Mouse (Mus musculus) heart, postnatal 10 days (tissue): ENCODE measurements around the gene Dtx1. TPM values are rescaled to one million over a fixed set of nuclear protein-coding genes. Genes with fewer than 3 reads are reported as not detected.
A peak's percentile ranks its signal among the peaks of the same experiment; 100 is the strongest.

Experiments
- DNase-seq, 2 experiments: peaks; one replicate each; pipeline ENCODE4 v3.0.0; 2021
- intact Hi-C: fragments of 180-260 bp; cut with DNase I; formaldehyde crosslinking; loops from one replicate; pipeline ENCODE4 v1.15.1; 2025
- total RNA-seq, 2 experiments: library from RNA; stranded (reverse); gene quantifications; 2 replicates each; pipeline ENCODE4 v1.2.3; 2021

Gene Dtx1
- total RNA-seq, 2 experiments from 2014 or later = 0.99 to 1.5 TPM

- intact Hi-C loops = no loop called here
These were observed 30.8 kb downstream of the Dtx1 start for GRCm38 (mm10) chr5:120680918-120681317.

GRCm38 (mm10) chr5:120679676-120680555, 31.8 kb downstream of the Dtx1 start:
- intact Hi-C loops = loop anchor here (1.0 kb wide), 2 partner anchors 34 to 66 kb away; no protein-coding TSS in a partner anchor
- DNase-seq = peak; percentile 84 to 85

More at GRCm38 (mm10) chr5:120680918-120681317, 30.8 kb downstream of the Dtx1 start:
- DNase-seq = no peak

- DNase-seq = no peak
- intact Hi-C loops = no loop called here
These were observed 34.2 kb downstream of the Dtx1 start for GRCm38 (mm10) chr5:120677516-120677915.

- intact Hi-C loops = loop anchor here (5.0 kb wide), 1 partner anchor 167 kb away; no protein-coding TSS in a partner anchor
- DNase-seq = no peak
These were observed 37.2 kb downstream of the Dtx1 start for GRCm38 (mm10) chr5:120674229-120675145.

- intact Hi-C loops = loop anchor here (1.0 to 5.0 kb wide), 2 partner anchors 53 to 166 kb away; no protein-coding TSS in a partner anchor
- DNase-seq = peak; percentile 60 to 78
These were observed 38.1 kb downstream of the Dtx1 start for GRCm38 (mm10) chr5:120673626-120674025.

GRCm38 (mm10) chr5:120671865-120672264, 39.9 kb downstream of the Dtx1 start:
- DNase-seq = no peak
- intact Hi-C loops = loop anchor here (5.0 kb wide), 1 partner anchor 165 kb away; no protein-coding TSS in a partner anchor

GRCm38 (mm10) chr5:120670132-120670531, 41.6 kb downstream of the Dtx1 start:
- intact Hi-C loops = loop anchor here (5.0 kb wide), 1 partner anchor 163 kb away; no protein-coding TSS in a partner anchor
- DNase-seq = no peak

GRCm38 (mm10) chr5:120668761-120669160, 43.0 kb downstream of the Dtx1 start:
- intact Hi-C loops = no loop called here

GRCm38 (mm10) chr5:120664888-120665287, 46.8 kb downstream of the Dtx1 start:
- intact Hi-C loops = no loop called here
- DNase-seq = no peak

More at GRCm38 (mm10) chr5:120668761-120669160, 43.0 kb downstream of the Dtx1 start:
- no peak for DNase-seq

- intact Hi-C loops = no loop called here
These were observed 50.9 kb downstream of the Dtx1 start for GRCm38 (mm10) chr5:120660816-120661215.

GRCm38 (mm10) chr5:120656281-120656751, 55.4 kb downstream of the Dtx1 start:
- intact Hi-C loops = no loop called here
- peak; percentile 27 to 55 for DNase-seq

More at GRCm38 (mm10) chr5:120660816-120661215, 50.9 kb downstream of the Dtx1 start:
- no peak for DNase-seq

GRCm38 (mm10) chr5:120653873-120654272, 57.9 kb downstream of the Dtx1 start:
- DNase-seq = no peak
- intact Hi-C loops = no loop called here

- DNase-seq = no peak
- intact Hi-C loops = no loop called here
These were observed 58.6 kb downstream of the Dtx1 start for GRCm38 (mm10) chr5:120652915-120653701.

- DNase-seq = no peak
- intact Hi-C loops = no loop called here
These were observed 60.5 kb downstream of the Dtx1 start for GRCm38 (mm10) chr5:120651230-120651629.

GRCm38 (mm10) chr5:120649938-120650337, 61.8 kb downstream of the Dtx1 start:
- intact Hi-C loops = no loop called here
- DNase-seq = no peak

GRCm38 (mm10) chr5:120649374-120649933, 62.3 kb downstream of the Dtx1 start:
- intact Hi-C loops = no loop called here
- DNase-seq = no peak

GRCm38 (mm10) chr5:120648569-120649373, 63.0 kb downstream of the Dtx1 start, which contains the start of gene Rasal1:
Gene Rasal1 (plus strand): TSS chr5:120648812.
- peak; percentile 44 to 51 for DNase-seq
- intact Hi-C loops = no loop called here

- intact Hi-C loops = no loop called here
- DNase-seq = no peak
These were observed 63.8 kb downstream of the Dtx1 start for GRCm38 (mm10) chr5:120647814-120648491.
